Mouse (Mus musculus) C2C12 (cell line): ENCODE data around the gene Rufy4. TPM values are rescaled to one million over a fixed set of nuclear protein-coding genes. Genes with fewer than 3 reads are reported as not detected.

ENCODE experiments used
- H3K27me3 ChIP-seq: one replicate; pipeline ENCODE4 v1.6.1; 2011; ENCODE audit not compliant: control insufficient read depth, insufficient read depth, insufficient read length
- H3K36me3 ChIP-seq: one replicate; pipeline ENCODE4 v1.6.1; 2011; ENCODE audit not compliant: control insufficient read depth, insufficient read depth
- H3K4me3 ChIP-seq: one replicate; pipeline ENCODE4 v1.5.1; 2011; ENCODE audit warnings: mild to moderate bottlenecking, control low read depth; ENCODE audit not compliant: poor library complexity, insufficient read depth, severe bottlenecking
- H3K79me2 ChIP-seq: one replicate; pipeline ENCODE4 v1.6.1; 2011; ENCODE audit not compliant: control insufficient read depth, insufficient read depth
- H3K79me3 ChIP-seq: one replicate; pipeline ENCODE4 v1.6.1; 2011; ENCODE audit warnings: low read depth, control low read depth
- H3ac ChIP-seq: one replicate; pipeline ENCODE3; 2011; ENCODE audit warnings: low read depth; ENCODE audit not compliant: control insufficient read depth, insufficient read length
- CEBPB ChIP-seq: IDR thresholded peaks from one replicate; pipeline ENCODE4 v1.6.1; 2011; ENCODE audit warnings: low read depth, mild to moderate bottlenecking, control low read depth, moderate library complexity
- CTCF ChIP-seq: IDR thresholded peaks from one replicate; pipeline ENCODE4 v1.5.1; 2011; ENCODE audit not compliant: control insufficient read depth, insufficient read depth, insufficient read length
- FOSL1 ChIP-seq: IDR thresholded peaks from one replicate; pipeline ENCODE4 v1.8.0; 2011; ENCODE audit warnings: mild to moderate bottlenecking, low read length; ENCODE audit not compliant: poor library complexity, insufficient read depth, severe bottlenecking
- MAX ChIP-seq: IDR thresholded peaks from one replicate; pipeline ENCODE4 v1.6.1; 2011; ENCODE audit warnings: mild to moderate bottlenecking, control low read depth
- MYOD1 ChIP-seq: IDR thresholded peaks from one replicate; pipeline ENCODE4 v1.6.1; 2011; ENCODE audit warnings: low read depth; ENCODE audit not compliant: control insufficient read depth, insufficient read length
- MYOG ChIP-seq: IDR thresholded peaks from one replicate; pipeline ENCODE4 v1.6.1; 2011; ENCODE audit not compliant: control insufficient read depth, insufficient read length; ENCODE audit errors: extremely low read depth
- USF1 ChIP-seq: IDR thresholded peaks from one replicate; pipeline ENCODE4 v1.6.1; 2011; ENCODE audit warnings: low read depth, mild to moderate bottlenecking, control low read depth, moderate library complexity
- polyA plus RNA-seq: library from polyadenylated mRNA; unstranded; fragments of >200 nt; fragmentation: generic; extraction: Trizol; gene quantifications from one replicate; pipeline ENCODE4 v1.2.1, GENCODE M21; 2012; ENCODE audit warnings: missing spikeins

The Rufy4 gene
- polyA plus RNA-seq, 1 experiment = 0.05 TPM

DNA sequence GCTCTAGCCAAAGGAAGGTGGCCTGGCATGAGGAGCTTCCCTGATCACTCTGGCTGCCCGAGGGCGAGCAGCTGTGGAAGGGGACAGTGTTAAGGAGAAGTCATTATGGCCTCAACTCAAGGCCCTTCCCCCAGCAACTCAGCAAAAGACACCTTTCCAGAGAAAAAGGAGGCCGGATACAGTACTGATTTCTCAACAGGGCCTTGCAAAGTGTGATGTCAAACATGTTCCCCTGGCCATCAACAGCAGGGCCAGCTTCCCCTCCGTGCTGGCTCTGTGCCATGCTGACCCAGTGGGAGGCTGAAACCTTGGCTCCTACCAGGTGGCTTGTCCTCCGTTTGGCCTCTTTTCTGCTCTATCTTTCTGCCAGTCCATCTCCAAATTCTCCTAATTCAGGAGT is 41.8 kb downstream of the Rufy4 start:
- H3K4me3 ChIP-seq = no peak overlapping the region
- TF ChIP-seq CTCF (no peak), FOSL1 (no peak), CEBPB (no peak), MYOG (no peak), USF1 (no peak)
- no peaks in the 10 kb centered on the region for H3K36me3 ChIP-seq
- H3K27me3 ChIP-seq = peaks cover 9% of the 10 kb centered on the region
- no peaks in the 10 kb centered on the region for H3K79me2 ChIP-seq
- no peak overlapping the region for H3ac ChIP-seq
- H3K79me3 ChIP-seq = no peaks in the 10 kb centered on the region

DNA sequence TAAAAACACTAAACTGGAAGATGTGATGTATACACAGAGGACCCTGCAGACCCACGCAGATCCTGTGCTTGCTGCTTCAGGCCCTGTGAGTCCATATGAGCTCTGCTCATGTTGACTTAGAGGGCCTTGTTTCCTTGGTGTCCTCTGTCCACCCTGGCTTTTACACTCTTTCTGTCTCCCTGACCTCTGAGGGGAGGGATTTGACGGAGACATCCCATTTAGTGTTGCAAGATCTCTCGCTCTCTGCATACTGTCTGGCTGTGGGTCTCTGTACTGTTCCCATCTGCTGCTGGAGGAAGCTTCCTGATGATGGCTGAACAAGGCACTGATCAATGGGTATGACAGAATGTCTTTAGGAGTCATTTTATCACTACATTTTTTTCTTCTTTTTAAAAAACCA is 44.4 kb downstream of the Rufy4 start:
- Histone ChIP-seq H3K27me3 (peaks cover 7% of the 10 kb centered on the region), H3K4me3 (no peak overlapping the region), H3ac (no peak overlapping the region), H3K36me3 (no peaks in the 10 kb centered on the region), H3K79me2 (no peaks in the 10 kb centered on the region), H3K79me3 (no peaks in the 10 kb centered on the region)
- TF ChIP-seq MAX = no peak

DNA sequence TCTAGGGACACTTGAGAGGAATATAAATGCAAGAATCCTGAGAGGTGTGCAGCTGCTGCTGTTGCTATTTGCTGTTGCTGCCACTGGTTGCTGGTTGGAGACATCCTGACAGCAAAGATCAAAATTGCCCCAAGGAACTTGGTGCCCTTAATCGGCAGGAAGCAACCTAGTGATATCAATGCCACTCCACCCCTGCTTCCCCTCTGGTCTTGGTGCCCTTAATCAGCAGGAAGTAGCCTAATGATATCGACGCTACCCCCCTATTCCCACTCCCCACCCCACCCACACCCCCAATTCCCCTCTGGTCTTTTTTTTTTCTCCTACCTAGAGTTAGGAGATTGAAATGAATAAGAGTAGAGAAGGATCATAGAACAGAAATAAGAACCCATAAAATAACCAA is 47.4 kb downstream of the Rufy4 start:
- no peaks in the 10 kb centered on the region for H3K36me3 ChIP-seq
- TF ChIP-seq MYOD1 (no peak), CEBPB (no peak), MYOG (no peak), USF1 (no peak), CTCF (no peak), MAX (no peak), FOSL1 (no peak)
- H3K27me3 ChIP-seq = no peaks in the 10 kb centered on the region
- no peaks in the 10 kb centered on the region for H3K79me3 ChIP-seq
- no peaks in the 10 kb centered on the region for H3K79me2 ChIP-seq
- H3ac ChIP-seq = no peak overlapping the region
- no peak overlapping the region for H3K4me3 ChIP-seq

DNA sequence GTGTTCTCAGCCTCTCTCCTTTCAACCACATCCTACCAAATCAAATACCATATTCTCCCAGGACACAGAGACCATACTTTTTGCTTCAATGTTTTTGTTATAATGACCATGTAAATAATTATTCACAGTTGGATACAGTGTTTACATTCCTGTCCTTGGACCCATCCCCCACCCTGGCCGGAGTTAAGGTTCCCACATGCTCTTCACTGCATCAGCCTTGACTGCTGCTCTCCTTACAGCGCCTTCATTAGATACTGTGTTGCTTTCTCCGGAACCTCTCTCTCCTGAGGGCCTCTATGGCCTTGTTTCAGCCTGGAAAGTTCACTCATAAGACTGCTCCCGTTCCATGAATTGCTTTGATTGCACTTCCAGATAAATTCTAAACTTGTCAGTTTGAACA is 50.4 kb downstream of the Rufy4 start:
- Histone ChIP-seq H3K36me3 (no peaks in the 10 kb centered on the region), H3K79me3 (no peaks in the 10 kb centered on the region), H3K4me3 (no peak overlapping the region), H3K79me2 (no peaks in the 10 kb centered on the region), H3K27me3 (peaks cover 1% of the 10 kb centered on the region), H3ac (no peak overlapping the region)
- TF ChIP-seq FOSL1 (no peak), MYOG (no peak), USF1 (no peak), CTCF (no peak), MYOD1 (no peak), MAX (no peak), CEBPB (no peak)

DNA sequence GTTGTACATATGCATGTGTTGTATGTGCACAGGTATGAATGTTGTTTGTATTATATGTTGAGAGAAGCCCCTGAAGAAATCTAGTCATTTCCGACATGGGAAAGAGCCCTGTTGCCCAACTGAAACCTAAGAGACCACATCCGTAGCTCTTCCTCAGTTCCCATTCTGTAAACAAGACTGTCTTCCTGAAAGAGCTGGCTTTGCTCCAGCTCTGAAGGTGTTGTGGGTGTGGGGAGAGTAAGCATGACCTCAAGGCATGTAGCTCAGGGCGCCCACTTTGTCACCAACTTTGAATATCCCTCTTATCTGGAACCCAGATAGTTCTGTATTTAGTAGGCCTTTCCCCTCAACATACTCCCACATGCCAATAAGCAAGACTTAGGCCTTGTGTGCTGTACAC is 53.3 kb downstream of the Rufy4 start:
- H3K4me3 ChIP-seq = no peak overlapping the region
- TF ChIP-seq MYOD1 (no peak), MYOG (no peak), FOSL1 (no peak), MAX (no peak), USF1 (no peak), CTCF (no peak), CEBPB (no peak)
- H3K36me3 ChIP-seq = no peaks in the 10 kb centered on the region
- no peaks in the 10 kb centered on the region for H3K79me3 ChIP-seq
- peaks cover 3% of the 10 kb centered on the region for H3K27me3 ChIP-seq
- no peak overlapping the region for H3ac ChIP-seq
- no peaks in the 10 kb centered on the region for H3K79me2 ChIP-seq

DNA sequence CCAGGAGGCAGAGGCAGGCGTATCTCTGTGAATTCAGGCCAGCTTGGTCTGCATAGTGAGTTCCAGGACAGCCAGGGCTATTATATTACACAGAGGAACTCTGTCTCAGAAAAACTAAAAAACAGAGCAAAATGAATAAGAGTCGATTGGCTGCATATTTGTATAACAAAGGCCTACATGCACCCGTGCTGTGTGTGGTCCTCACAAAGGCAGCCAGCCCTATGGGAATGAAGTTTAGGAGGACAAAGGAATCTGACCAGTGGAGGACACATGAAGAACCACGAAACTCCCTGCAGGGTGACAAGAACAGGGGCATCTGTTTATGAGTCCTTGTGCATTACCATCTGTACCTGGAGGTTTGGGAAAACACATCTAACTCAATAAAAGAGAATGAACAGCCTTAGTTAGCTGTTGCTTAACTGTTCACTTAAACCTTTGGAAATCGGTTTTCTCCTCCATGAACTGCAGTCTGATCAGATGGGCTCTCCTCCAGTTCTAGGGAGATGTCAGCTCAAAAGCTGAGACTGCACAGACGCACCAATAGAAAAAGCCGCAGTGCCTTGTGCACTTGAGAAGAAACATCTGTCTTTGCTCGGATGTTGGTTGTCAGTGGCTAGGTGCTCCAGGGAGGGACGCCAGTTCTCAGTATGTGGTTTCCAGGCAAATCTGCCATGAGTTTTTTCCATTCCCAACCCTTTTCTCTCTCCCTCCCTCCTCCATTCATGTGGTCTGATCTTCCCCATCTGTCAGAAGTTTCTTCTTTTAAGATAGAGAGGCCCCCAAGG is 54.5 kb downstream of the Rufy4 start:
- Histone ChIP-seq H3ac (no peak overlapping the region), H3K36me3 (no peaks in the 10 kb centered on the region), H3K79me2 (no peaks in the 10 kb centered on the region), H3K27me3 (peaks cover 3% of the 10 kb centered on the region), H3K4me3 (no peak overlapping the region), H3K79me3 (no peaks in the 10 kb centered on the region)
- TF ChIP-seq CTCF = no peak
- no peak for TF ChIP-seq USF1
- no peak for TF ChIP-seq MYOD1
- no peak for TF ChIP-seq CEBPB
- TF ChIP-seq FOSL1 = no peak
- TF ChIP-seq MYOG = no peak
- no peak for TF ChIP-seq MAX
